Mouse (Mus musculus): ENCODE results near the gene Zfp296.

DNA sequence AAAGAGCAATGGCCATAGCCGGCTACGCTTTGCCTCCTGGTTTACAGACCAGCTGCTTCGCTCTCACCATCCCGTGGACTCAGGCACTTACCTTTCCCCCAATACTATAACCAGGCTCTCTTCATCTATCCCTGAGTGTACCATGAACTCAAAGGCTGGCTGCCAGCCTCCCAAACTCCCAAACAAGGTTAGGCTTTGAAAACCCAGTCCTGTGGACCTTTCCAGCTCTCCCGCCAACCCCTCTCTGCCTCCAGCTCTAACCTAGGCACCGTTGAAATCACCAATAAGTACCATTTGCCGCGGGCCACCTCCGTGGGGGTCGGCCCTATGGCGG, 15.7 kb upstream of the Zfp296 start:
- no peak for TF ChIP-seq POLR2A (IDR thresholded peaks at IDR 0.05; ENCODE audit: low read depth, low read length)
- TF ChIP-seq CTCF (conservative IDR thresholded peaks at IDR 0.05; ENCODE audit: insufficient read depth, insufficient read length, low read depth, low read length) = no peak

Measured in kidney, adult 2 months (tissue).